Mouse (Mus musculus) thymus, adult 18-20 months (tissue): ENCODE results near the gene 1700010B08Rik.
"Not testable (repeated sequence)": the region's sequence is repeated elsewhere in the genome, so short reads cannot be mapped to it uniquely, and the experiment has no call there.

Experiments used
- DNase-seq, 2 experiments: peaks; one replicate each; pipeline ENCODE4 v3.0.0; 2022; ENCODE audit warnings: mixed read lengths in 2 of 2

The 1700010B08Rik gene

GRCm38 (mm10) chr2:173719115-173719514 lies at the start of gene 1700010B08Rik:
TSS of gene 1700010B08Rik (plus strand) at chr2:173719415.
- not testable (repeated sequence) for DNase-seq

- DNase-seq: no peak
Observed at GRCm38 (mm10) chr2:173672328-173672896, 46.8 kb upstream of the 1700010B08Rik start.

GRCm38 (mm10) chr2:173673469-173673868 lies 45.7 kb upstream of the 1700010B08Rik start:
- no peak for DNase-seq

- DNase-seq: no peak
Observed at GRCm38 (mm10) chr2:173678593-173678992, 40.6 kb upstream of the 1700010B08Rik start.

GRCm38 (mm10) chr2:173679217-173679616 lies 40.0 kb upstream of the 1700010B08Rik start:
- DNase-seq: no peak

- DNase-seq: no peak
Observed at GRCm38 (mm10) chr2:173680153-173680552, 39.1 kb upstream of the 1700010B08Rik start.

- DNase-seq: no peak
Observed at GRCm38 (mm10) chr2:173682773-173683172, 36.4 kb upstream of the 1700010B08Rik start.

- no peak for DNase-seq
Observed at GRCm38 (mm10) chr2:173685781-173686361, 33.3 kb upstream of the 1700010B08Rik start.

- no peak for DNase-seq
Observed at GRCm38 (mm10) chr2:173687363-173687762, 31.9 kb upstream of the 1700010B08Rik start.

- no peak for DNase-seq
Observed at GRCm38 (mm10) chr2:173689835-173690234, 29.4 kb upstream of the 1700010B08Rik start.

- no peak for DNase-seq
Observed at GRCm38 (mm10) chr2:173691748-173692147, 27.5 kb upstream of the 1700010B08Rik start.

- DNase-seq: no peak
Observed at GRCm38 (mm10) chr2:173692693-173693092, 26.5 kb upstream of the 1700010B08Rik start.

GRCm38 (mm10) chr2:173698850-173699249 lies 20.4 kb upstream of the 1700010B08Rik start:
- DNase-seq: no peak

- no peak for DNase-seq
Observed at GRCm38 (mm10) chr2:173702096-173702866, 16.9 kb upstream of the 1700010B08Rik start.

GRCm38 (mm10) chr2:173702867-173703237 lies 16.4 kb upstream of the 1700010B08Rik start:
- DNase-seq: no peak

GRCm38 (mm10) chr2:173705827-173706551 lies 13.2 kb upstream of the 1700010B08Rik start:
- DNase-seq: no peak

GRCm38 (mm10) chr2:173707626-173708025 lies 11.6 kb upstream of the 1700010B08Rik start:
- DNase-seq: not testable (repeated sequence)

GRCm38 (mm10) chr2:173710193-173710592 lies 9.0 kb upstream of the 1700010B08Rik start:
- DNase-seq: no peak

- DNase-seq: no peak
Observed at GRCm38 (mm10) chr2:173712656-173713055, 6.6 kb upstream of the 1700010B08Rik start.

GRCm38 (mm10) chr2:173713241-173713640 lies 6.0 kb upstream of the 1700010B08Rik start:
- DNase-seq: no peak

GRCm38 (mm10) chr2:173714620-173715218 lies 4.5 kb upstream of the 1700010B08Rik start:
- no peak for DNase-seq

GRCm38 (mm10) chr2:173716966-173717365 lies 2.2 kb upstream of the 1700010B08Rik start:
- no peak for DNase-seq
